Mouse (Mus musculus) G1E (cell line): ENCODE results near the gene Nrip3. TPM values are rescaled to one million over a fixed set of nuclear protein-coding genes. Genes with fewer than 3 reads are reported as not detected.

ENCODE experiments used
- ATAC-seq: 2 replicates; pipeline ENCODE4 v1.8.0; 2016; ENCODE audit warnings: mild to moderate bottlenecking; ENCODE audit not compliant: insufficient number of reproducible peaks, poor library complexity, low FRiP score, severe bottlenecking; ENCODE audit errors: extremely low read depth
- DNase-seq: peaks from one replicate; pipeline ENCODE4 v3.0.0; 2012; ENCODE audit warnings: low spot score
- H3K27me3 ChIP-seq: 2 replicates; pipeline ENCODE4 v1.6.1; 2012; ENCODE audit warnings: mild to moderate bottlenecking, low read length, inconsistent platforms; ENCODE audit not compliant: insufficient read depth
- H3K36me3 ChIP-seq: replicated peaks from 2 replicates; pipeline ENCODE3; 2012; ENCODE audit warnings: mild to moderate bottlenecking, inconsistent platforms
- H3K4me1 ChIP-seq: 2 replicates; pipeline ENCODE4 v1.6.1; 2012; ENCODE audit warnings: low read depth, low read length, inconsistent platforms, mixed read lengths; ENCODE audit not compliant: insufficient read depth
- H3K4me3 ChIP-seq: 2 replicates; pipeline ENCODE4 v1.5.1; 2012; ENCODE audit warnings: low read depth, mild to moderate bottlenecking, inconsistent platforms, low read length, moderate library complexity, mixed read lengths
- H3K9me3 ChIP-seq: replicated peaks from 2 replicates; pipeline ENCODE4 v1.6.1; 2012; ENCODE audit warnings: inconsistent platforms
- CTCF ChIP-seq: IDR thresholded peaks from 2 replicates; pipeline ENCODE4 v1.5.1; 2012; ENCODE audit warnings: low read depth, low read length, inconsistent platforms, mixed read lengths
- GATA1 ChIP-seq: IDR thresholded peaks from 2 replicates; pipeline ENCODE4 v1.6.1; 2012; ENCODE audit warnings: borderline replicate concordance, low read length, inconsistent platforms, mixed read lengths
- GATA2 ChIP-seq: IDR thresholded peaks from 2 replicates; pipeline ENCODE4 v1.6.1; 2012; ENCODE audit warnings: low read depth, low read length, inconsistent platforms, borderline replicate concordance
- POLR2AphosphoS5 ChIP-seq: IDR thresholded peaks from 2 replicates; pipeline ENCODE4 v1.6.1; 2012; ENCODE audit warnings: low read depth, low read length, inconsistent platforms; ENCODE audit not compliant: insufficient replicate concordance
- TAL1 ChIP-seq: conservative IDR thresholded peaks from 2 replicates; pipeline ENCODE4 v1.6.1; 2012; ENCODE audit warnings: low read depth, low read length, inconsistent platforms, mixed read lengths
- polyA plus RNA-seq: library from polyadenylated mRNA; stranded (reverse); fragments of >175 nt; gene quantifications from 2 replicates; pipeline ENCODE4 v1.2.3, GENCODE M21; 2012
- total RNA-seq, 2 experiments: library from RNA; stranded (forward) in 1 of 2; stranded (reverse) in 1 of 2; fragments of 200-1000 nt in 1 of 2; fragments of >200 nt in 1 of 2; fragmentation: Nextera tagmentation in 1 of 2; gene quantifications; 2 replicates each; pipeline ENCODE4 v1.2.3; 2014 to 2017

The Nrip3 gene
- total and polyA plus RNA-seq, 3 experiments = 0.55 TPM; not detected in 2

DNA sequence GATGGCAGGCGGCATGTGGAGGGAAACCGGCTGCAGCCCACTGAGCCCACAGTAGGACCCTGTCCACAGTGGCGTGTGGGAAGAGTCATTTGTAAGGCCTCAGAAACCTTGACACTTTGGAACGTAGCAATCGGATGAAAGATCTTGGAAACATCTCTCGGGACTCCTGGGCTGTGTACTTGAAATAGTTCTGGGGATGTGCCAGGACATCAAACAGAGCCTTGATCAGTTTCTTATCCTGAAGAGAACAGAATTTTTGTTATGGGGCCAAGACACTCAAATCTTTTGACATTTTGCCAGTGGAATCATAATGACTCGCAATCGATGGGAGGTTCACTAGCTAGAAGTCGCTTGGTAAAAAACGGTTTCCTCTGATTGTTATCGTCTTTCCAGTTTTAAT is 17.3 kb upstream of the Nrip3 start:
- H3K27me3 ChIP-seq = no peaks in the 10 kb centered on the region
- TF ChIP-seq POLR2AphosphoS5 (no peak), TAL1 (no peak)

DNA sequence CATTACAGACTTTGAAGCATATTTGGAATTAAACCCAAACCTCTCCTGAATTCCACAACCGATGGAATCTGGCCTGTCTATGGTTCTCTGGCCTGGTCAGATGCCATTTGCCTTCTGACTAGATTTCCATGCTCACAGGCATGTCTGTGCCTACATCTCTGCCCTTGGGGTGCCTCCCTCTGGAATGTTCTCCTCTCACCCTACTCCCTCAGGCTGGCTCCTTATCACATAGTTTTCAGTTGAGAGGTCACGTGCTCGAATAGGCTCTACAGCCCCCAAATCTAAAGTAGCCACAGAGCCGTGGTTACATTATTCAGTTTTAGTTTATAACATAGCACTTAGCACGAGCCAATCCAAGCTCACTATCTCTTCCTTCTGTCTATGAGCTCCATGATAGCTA is 13.7 kb upstream of the Nrip3 start:
- H3K4me1 ChIP-seq = peaks cover 39% of the 10 kb centered on the region
- H3K27me3 ChIP-seq = no peaks in the 10 kb centered on the region
- ATAC-seq (no peak), DNase-seq (no peak)
- no peak overlapping the region for H3K4me3 ChIP-seq
- H3K9me3 ChIP-seq = no peaks in the 10 kb centered on the region
- TF ChIP-seq TAL1 = no peak
- TF ChIP-seq POLR2AphosphoS5 = no peak
- TF ChIP-seq CTCF = no peak
- no peak for TF ChIP-seq GATA2
- no peak for TF ChIP-seq GATA1
- H3K36me3 ChIP-seq = peaks cover 19% of the 10 kb centered on the region

More for the DNA sequence above, 17.3 kb upstream of the Nrip3 start:
- H3K4me3 ChIP-seq = no peak overlapping the region
- peaks cover 40% of the 10 kb centered on the region for H3K36me3 ChIP-seq
- DNase-seq (no peak), ATAC-seq (no peak)
- H3K4me1 ChIP-seq = peaks cover 22% of the 10 kb centered on the region
- H3K9me3 ChIP-seq = no peaks in the 10 kb centered on the region

DNA sequence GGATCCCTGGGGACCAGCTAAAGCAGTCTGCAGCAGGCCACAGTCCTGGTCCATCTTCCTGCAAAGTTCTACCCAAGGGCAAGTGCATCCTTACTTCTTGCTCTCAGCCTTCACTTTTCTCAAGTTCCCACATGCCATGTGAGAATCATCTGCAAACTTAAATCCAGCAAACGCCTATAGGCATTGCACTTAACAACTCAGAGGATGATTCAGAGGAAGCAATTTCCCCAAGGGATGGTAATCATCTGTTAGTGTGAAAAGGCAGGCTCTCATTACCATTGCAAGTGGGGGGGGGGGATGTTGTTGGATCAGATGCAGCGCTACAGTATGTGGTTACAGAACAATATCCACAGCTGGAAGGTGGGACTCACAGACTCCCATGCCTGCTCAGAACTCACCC is 12.7 kb upstream of the Nrip3 start:
- Histone ChIP-seq H3K27me3 (no peaks in the 10 kb centered on the region), H3K4me3 (no peak overlapping the region), H3K9me3 (no peaks in the 10 kb centered on the region), H3K36me3 (peaks cover 12% of the 10 kb centered on the region), H3K4me1 (peaks cover 44% of the 10 kb centered on the region)
- ATAC-seq = no peak
- TF ChIP-seq GATA1 (no peak), CTCF (no peak), POLR2AphosphoS5 (no peak), TAL1 (no peak), GATA2 (no peak)
- DNase-seq = no peak

DNA sequence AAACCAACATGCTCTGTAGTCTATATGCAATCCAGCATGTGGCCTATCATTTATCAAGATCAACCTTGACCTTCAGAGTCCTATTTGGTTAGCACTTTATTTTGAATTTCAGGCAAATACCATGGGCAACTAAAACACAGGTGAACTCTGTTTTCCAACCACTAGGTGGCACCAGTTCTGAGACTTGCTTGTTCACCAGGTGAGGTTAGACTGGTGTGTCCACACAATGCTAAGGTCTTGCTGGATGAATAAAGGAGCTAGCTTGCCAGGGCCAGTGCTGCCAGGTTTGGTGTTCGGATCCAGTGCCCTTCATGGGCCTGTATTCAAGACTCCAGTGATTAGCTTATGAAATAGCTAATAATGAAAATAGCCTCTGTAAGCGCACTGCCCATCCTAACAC is 10.9 kb upstream of the Nrip3 start:
- DNase-seq (peak; percentile 46), ATAC-seq (peak; percentile 35; the same call in 1 of the 2 replicates)
- Histone ChIP-seq H3K4me3 (no peak overlapping the region), H3K27me3 (no peaks in the 10 kb centered on the region; the same call in 1 of the 2 replicates), H3K4me1 (peaks cover 54% of the 10 kb centered on the region), H3K36me3 (no peaks in the 10 kb centered on the region), H3K9me3 (no peaks in the 10 kb centered on the region)
- TF ChIP-seq CTCF (peak; percentile 62), GATA2 (no peak), POLR2AphosphoS5 (no peak), GATA1 (no peak), TAL1 (no peak)

DNA sequence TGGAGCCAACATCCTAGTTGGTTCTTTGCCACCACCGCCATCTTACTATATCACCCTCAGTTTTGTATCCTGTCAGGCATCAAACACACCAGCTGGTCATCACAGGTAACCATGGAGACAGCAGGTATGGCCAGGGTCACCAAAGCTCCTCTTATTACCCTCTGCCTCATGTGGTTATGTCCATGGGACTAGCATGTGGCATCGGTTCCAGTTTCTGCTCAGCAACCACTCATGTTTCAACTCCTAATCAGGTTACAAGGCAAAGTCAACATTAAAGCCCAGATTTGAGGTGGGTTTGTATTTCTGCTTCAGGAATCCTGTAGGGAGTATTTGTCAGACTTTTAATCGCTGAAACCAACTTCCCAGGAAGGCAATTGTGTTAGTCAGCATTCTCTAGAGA is 9.0 kb upstream of the Nrip3 start:
- H3K27me3 ChIP-seq = no peaks in the 10 kb centered on the region; the same call in 1 of the 2 replicates
- H3K36me3 ChIP-seq = no peaks in the 10 kb centered on the region
- TF ChIP-seq GATA1 = no peak
- TF ChIP-seq TAL1 = no peak
- no peak for TF ChIP-seq GATA2
- TF ChIP-seq CTCF = no peak
- TF ChIP-seq POLR2AphosphoS5 = no peak
- ATAC-seq (no peak), DNase-seq (no peak)
- no peak overlapping the region for H3K4me3 ChIP-seq
- peaks cover 57% of the 10 kb centered on the region for H3K4me1 ChIP-seq
- H3K9me3 ChIP-seq = no peaks in the 10 kb centered on the region

DNA sequence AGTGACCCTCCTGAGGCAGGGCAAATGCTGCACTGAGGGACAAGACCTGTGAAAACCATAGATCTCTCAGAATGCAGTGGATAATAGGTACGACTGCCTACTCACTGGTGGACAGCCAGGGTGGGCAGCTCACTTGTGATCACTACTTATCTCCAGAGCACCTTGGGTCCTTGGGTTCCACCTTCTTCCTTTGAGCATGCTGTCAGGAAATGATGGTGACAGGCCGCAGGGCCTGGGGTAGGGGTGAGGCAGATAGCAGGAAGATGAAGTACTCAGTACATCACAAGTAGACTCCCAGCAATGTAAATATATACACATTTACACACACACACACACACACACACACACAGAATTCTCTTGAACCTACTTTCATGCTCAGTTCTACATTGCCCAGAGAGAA is 6.0 kb upstream of the Nrip3 start:
- Histone ChIP-seq H3K36me3 (no peaks in the 10 kb centered on the region), H3K4me1 (peaks cover 34% of the 10 kb centered on the region), H3K9me3 (no peaks in the 10 kb centered on the region), H3K27me3 (peaks cover 1% of the 10 kb centered on the region; the same call in 1 of the 2 replicates), H3K4me3 (no peak overlapping the region)
- DNase-seq (no peak), ATAC-seq (peak; percentile 28; the same call in 1 of the 2 replicates)
- no peak for TF ChIP-seq POLR2AphosphoS5
- no peak for TF ChIP-seq TAL1
- TF ChIP-seq GATA2 = no peak
- TF ChIP-seq GATA1 = no peak
- no peak for TF ChIP-seq CTCF

DNA sequence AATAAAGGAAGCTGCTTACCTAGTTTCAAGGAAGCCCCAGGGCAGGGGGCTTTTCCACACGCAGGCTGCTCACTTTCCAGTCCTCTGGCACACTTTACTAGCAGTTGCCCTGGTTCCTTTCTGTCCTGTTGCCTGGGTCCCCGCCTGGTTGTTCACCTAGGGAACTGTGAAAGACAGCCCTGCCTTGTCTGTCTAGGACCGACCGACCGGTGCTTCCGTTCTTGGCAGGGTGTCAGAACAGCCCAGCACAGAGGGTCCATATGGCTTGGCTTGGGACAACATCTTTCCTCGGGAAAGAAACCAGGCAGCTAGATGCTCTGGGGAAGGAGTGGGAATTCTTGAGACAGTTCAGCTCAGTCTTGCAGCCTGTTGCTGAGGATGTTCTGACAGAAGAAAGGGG is 1.5 kb upstream of the Nrip3 start:
- TF ChIP-seq GATA1 (no peak), CTCF (no peak), GATA2 (no peak), POLR2AphosphoS5 (no peak), TAL1 (no peak)
- ATAC-seq (no peak), DNase-seq (no peak)
- Histone ChIP-seq H3K9me3 (peaks cover 9% of the 10 kb centered on the region), H3K4me3 (no peak overlapping the region), H3K27me3 (peaks cover 16% of the 10 kb centered on the region), H3K36me3 (no peaks in the 10 kb centered on the region), H3K4me1 (peaks cover 22% of the 10 kb centered on the region)
